Mouse (Mus musculus) stomach, postnatal 0 days (tissue): ENCODE data around the gene Desi2. TPM values are rescaled to one million over a fixed set of nuclear protein-coding genes. Genes with fewer than 3 reads are reported as not detected.
"Not testable (repeated sequence)": the region's sequence is repeated elsewhere in the genome, so short reads cannot be mapped to it uniquely, and the experiment has no call there.

Source experiments
- ATAC-seq: fragments of 200-750 bp; cut with Nextera tagmentation; 2 replicates; pipeline ENCODE4 v1.8.0; 2017; ENCODE audit not compliant: low FRiP score, low TSS enrichment
- DNase-seq: peaks from one replicate; pipeline ENCODE4 v3.0.0-alpha.2; 2016; ENCODE audit warnings: low spot score
- H3K27ac ChIP-seq: fragments of 300-500 bp; sonication (generic); replicated peaks from 2 replicates; pipeline ENCODE4 v1.5.1; 2014; ENCODE audit warnings: mild to moderate bottlenecking, control low read depth
- H3K27me3 ChIP-seq: fragments of 300-500 bp; sonication (generic); 2 replicates; pipeline ENCODE4 v1.6.1; 2014; ENCODE audit warnings: low read length; ENCODE audit not compliant: control insufficient read depth, insufficient read depth
- H3K36me3 ChIP-seq: fragments of 300-500 bp; sonication (generic); 2 replicates; pipeline ENCODE4 v1.6.1; 2014; ENCODE audit warnings: low read length, mixed read lengths; ENCODE audit not compliant: control insufficient read depth, insufficient read depth
- H3K4me1 ChIP-seq: fragments of 300-500 bp; sonication (generic); replicated peaks from 2 replicates; pipeline ENCODE4 v1.6.1; 2014; ENCODE audit warnings: antibody characterized with exemption; ENCODE audit not compliant: control insufficient read depth, insufficient read depth
- H3K4me2 ChIP-seq: fragments of 300-500 bp; sonication (generic); replicated peaks from 2 replicates; pipeline ENCODE4 v1.6.1; 2014; ENCODE audit warnings: low read depth, mild to moderate bottlenecking, control low read depth, moderate library complexity
- H3K4me3 ChIP-seq: fragments of 300-500 bp; sonication (generic); 2 replicates; pipeline ENCODE4 v1.5.1; 2014; ENCODE audit warnings: low read depth, low read length, control low read depth
- H3K9ac ChIP-seq: fragments of 300-500 bp; sonication (generic); 2 replicates; pipeline ENCODE4 v1.6.1; 2014; ENCODE audit warnings: mild to moderate bottlenecking, low read length, control low read depth, mixed read lengths
- H3K9me3 ChIP-seq: fragments of 300-500 bp; sonication (generic); 2 replicates; pipeline ENCODE4 v1.6.1; 2016; ENCODE audit warnings: low read length; ENCODE audit not compliant: control insufficient read depth
- CTCF ChIP-seq: IDR thresholded peaks from 2 replicates; pipeline ENCODE4 v1.5.1; 2016; ENCODE audit warnings: antibody characterized with exemption, low read depth, mild to moderate bottlenecking, moderate library complexity
- EP300 ChIP-seq: optimal IDR thresholded peaks from 2 replicates; pipeline ENCODE3; 2016; ENCODE audit warnings: antibody characterized with exemption
- WGBS: fragments of 180-500 bp; shearing (Covaris S2); extraction: QIAGEN DNeasy Blood & Tissue Kit; methylation state at CpG from one replicate; pipeline ENCODE4 v1.1.7; 2014; 5-methylcytosine and 5-hydroxymethylcytosine counted together
- polyA plus RNA-seq: library from polyadenylated mRNA; unstranded; fragments of >200 nt; fragmentation: Nextera tagmentation; extraction: Ambion mirVana; gene quantifications from 2 replicates; pipeline ENCODE4 v1.2.1, GENCODE M21; 2015

Gene Desi2
- 27.2 and 29.4 TPM in 2 replicates for polyA plus RNA-seq

- H3K4me1 ChIP-seq, H3K36me3 ChIP-seq, H3K27me3 ChIP-seq, H3K9me3 ChIP-seq: not testable (repeated sequence)
- ATAC-seq (peak; percentile 99), DNase-seq (peak; percentile 95)
- H3K9ac ChIP-seq = peak within 1 kb of the TSS; percentile 67
- H3K4me3 ChIP-seq = peak within 1 kb of the TSS; percentile 54
- peak within 1 kb of the TSS; percentile 62 for H3K4me2 ChIP-seq
- H3K27ac ChIP-seq = peak within 1 kb of the TSS; percentile 78
- 0% methylated on average over 35 of the region's 37 CpGs for WGBS
These were observed at the start of gene Desi2 for GRCm38 (mm10) chr1:178187216-178187791. Gene Desi2, plus strand, starts transcription at chr1:178187417.

GRCm38 (mm10) chr1:178146513-178146912 is 40.7 kb upstream of the Desi2 start:
- peak; percentile 53; the same call in 1 of the 2 replicates for ATAC-seq
- not testable (repeated sequence) for H3K27ac ChIP-seq, H3K27me3 ChIP-seq, H3K4me1 ChIP-seq, H3K9ac ChIP-seq, H3K36me3 ChIP-seq, DNase-seq, H3K4me2 ChIP-seq, H3K9me3 ChIP-seq, H3K4me3 ChIP-seq
- WGBS = 0% methylated on average over 2 of the region's 2 CpGs
- TF ChIP-seq CTCF = peak; percentile 65

GRCm38 (mm10) chr1:178146915-178147314 is 40.3 kb upstream of the Desi2 start:
- not testable (repeated sequence) for H3K9ac ChIP-seq, H3K27ac ChIP-seq, H3K4me2 ChIP-seq, DNase-seq, H3K9me3 ChIP-seq, H3K27me3 ChIP-seq, H3K36me3 ChIP-seq, H3K4me1 ChIP-seq, H3K4me3 ChIP-seq
- 31% methylated on average over 4 of the region's 4 CpGs for WGBS
- 0 out of 2 replicates have a peak, but pooled peaks have one; percentile 21 for ATAC-seq

GRCm38 (mm10) chr1:178182251-178182650 is 5.0 kb upstream of the Desi2 start:
- H3K27me3 ChIP-seq = no peaks in the 10 kb centered on the region
- no peak for DNase-seq
- 89% methylated on average over 2 of the region's 2 CpGs for WGBS

GRCm38 (mm10) chr1:178185591-178185990 is 1.6 kb upstream of the Desi2 start:
- TF ChIP-seq CTCF (no peak), EP300 (no peak)
- DNase-seq (no peak), ATAC-seq (no peak)
- Histone ChIP-seq H3K4me3 (no peak overlapping the region), H3K27me3 (no peaks in the 10 kb centered on the region), H3K4me2 (no peak overlapping the region), H3K9me3 (no peaks in the 10 kb centered on the region), H3K9ac (no peak overlapping the region), H3K4me1 (no peaks in the 10 kb centered on the region), H3K27ac (no peak overlapping the region), H3K36me3 (no peaks in the 10 kb centered on the region)

More at GRCm38 (mm10) chr1:178182251-178182650, 5.0 kb upstream of the Desi2 start:
- ATAC-seq = no peak
- no peak overlapping the region for H3K9ac ChIP-seq
- H3K9me3 ChIP-seq = no peaks in the 10 kb centered on the region
- no peak overlapping the region for H3K27ac ChIP-seq
- no peaks in the 10 kb centered on the region for H3K4me1 ChIP-seq
- no peak overlapping the region for H3K4me2 ChIP-seq
- TF ChIP-seq CTCF = no peak
- no peak for TF ChIP-seq EP300
- H3K36me3 ChIP-seq = no peaks in the 10 kb centered on the region
- no peak overlapping the region for H3K4me3 ChIP-seq

GRCm38 (mm10) chr1:178187810-178188209 is 593 bp downstream of the Desi2 start:
- Histone ChIP-seq H3K4me3 (peak overlapping the region; percentile 54), H3K4me2 (peak overlapping the region; percentile 51), H3K27ac (peak overlapping the region; percentile 78), H3K9ac (peak overlapping the region; percentile 67)
- H3K27me3 ChIP-seq, H3K36me3 ChIP-seq, DNase-seq, H3K4me1 ChIP-seq, H3K9me3 ChIP-seq: not testable (repeated sequence)
- TF ChIP-seq CTCF = peak; percentile 59
- peak; percentile 34; the same call in 1 of the 2 replicates for ATAC-seq
- WGBS = 0% methylated on average over 23 of the region's 38 CpGs
